17 mouse cellular contexts compared by ENCODE assay signal in the genomic region with DNA sequence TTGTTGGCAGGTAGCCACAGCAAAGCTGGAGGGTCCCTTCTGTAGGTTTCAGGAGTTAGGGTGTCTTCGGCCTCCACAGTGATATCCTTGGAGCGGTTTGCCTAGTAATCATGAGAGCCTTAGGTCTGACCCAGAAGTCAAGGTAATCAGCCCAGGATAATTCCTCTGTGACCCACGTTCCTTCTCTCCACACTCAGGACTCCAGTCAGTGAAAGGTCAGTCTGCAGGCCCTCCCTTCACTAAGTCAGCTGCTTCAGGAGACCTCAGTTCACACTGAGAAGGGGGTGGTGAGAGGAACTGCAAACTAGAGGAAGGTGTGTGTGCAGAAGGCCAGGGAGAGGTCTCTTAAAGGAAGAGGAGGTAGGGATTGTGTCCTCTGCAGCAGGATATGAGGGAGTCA. TPM values are rescaled to one million over a fixed set of nuclear protein-coding genes. Genes with fewer than 3 reads are reported as not detected.
DNase-seq lines count a peak whose midpoint lies in the region; ATAC-seq and TF ChIP-seq lines count a peak whose summit lies in the region.
"Had no signal": no experiment of that assay in that cellular context is flagged by ENCODE, and none has a peak within 500 bp of the region (broad histone marks: within the 10 kb centered on the region; RNA-seq: fewer than 3 reads in every experiment).

No protein-coding gene starts in this region.

- ATAC-seq in kidney, embryonic 16.5 days (ENCODE audit: low FRiP score, low TSS enrichment): no peak; the same call in 1 of the 2 replicates
- no peak for ATAC-seq in midbrain, embryonic 11.5 days (ENCODE audit: low FRiP score)
- ATAC-seq in kidney, postnatal 0 days (replicated peaks; ENCODE audit: low FRiP score, low read depth): no peak
- ATAC-seq in stomach, embryonic 14.5 days (ENCODE audit: insufficient number of reproducible peaks, insufficient read depth, low FRiP score, low read depth): no peak
- ATAC-seq: forebrain, embryonic 15.5 days had no signal

- H3K27ac ChIP-seq in kidney, embryonic 16.5 days (ENCODE audit: low read length): no peak overlapping the region
- no peak overlapping the region for H3K27ac ChIP-seq in midbrain, embryonic 11.5 days (ENCODE audit: low read depth, low read length)
- H3K27ac ChIP-seq in midbrain, embryonic 10.5 days (replicated peaks): no peak overlapping the region
- peak overlapping the region; percentile 39; the same call in 1 of the 2 replicates for H3K27ac ChIP-seq in kidney, postnatal 0 days
- H3K27ac ChIP-seq in stomach, embryonic 14.5 days (ENCODE audit: low read length): peak overlapping the region; percentile 10; the same call in 1 of the 2 replicates
- no peak overlapping the region for H3K27ac ChIP-seq in layer of hippocampus, adult 2 months
- H3K27ac ChIP-seq: embryonic facial prominence, embryonic 12.5 days; forebrain, embryonic 15.5 days had no signal

- no peak for TF ChIP-seq CTCF in kidney, postnatal 0 days (IDR thresholded peaks at IDR 0.05; ENCODE audit: low read depth)
- no peak for TF ChIP-seq CTCF in layer of hippocampus, adult 2 months (conservative IDR thresholded peaks at IDR 0.05)

- peak; percentile 49 for DNase-seq in kidney, adult 11 months
- DNase-seq in midbrain, embryonic 11.5 days (ENCODE audit: low spot score, missing footprints): peak; percentile 2
- no peak for DNase-seq in midbrain, embryonic 10.5 days (ENCODE audit: low spot score)
- DNase-seq in kidney, postnatal 0 days (ENCODE audit: low spot score): no peak
- no peak for DNase-seq in gastrocnemius, postnatal 10 days
- DNase-seq in layer of hippocampus, adult 2 months (ENCODE audit: low spot score in 2 of 2): no peak
- DNase-seq: adrenal gland, postnatal 10 days; cerebellum, adult 11-12 months; cerebellum, adult 9-10 months; cerebellum, postnatal 25 days; gastrocnemius, postnatal 14 days; heart, postnatal 36 days had no signal

- no peaks in the 10 kb centered on the region for H3K36me3 ChIP-seq in kidney, embryonic 16.5 days (ENCODE audit: insufficient read depth, low read length)
- no peaks in the 10 kb centered on the region for H3K36me3 ChIP-seq in midbrain, embryonic 11.5 days (ENCODE audit: control insufficient read depth, insufficient read depth, low read length)
- no peaks in the 10 kb centered on the region for H3K36me3 ChIP-seq in midbrain, embryonic 10.5 days
- H3K36me3 ChIP-seq in kidney, postnatal 0 days (ENCODE audit: insufficient read depth, low read length): no peaks in the 10 kb centered on the region
- H3K36me3 ChIP-seq in stomach, embryonic 14.5 days (ENCODE audit: control insufficient read depth, insufficient read depth, low read length): no peaks in the 10 kb centered on the region
- H3K36me3 ChIP-seq: embryonic facial prominence, embryonic 12.5 days; forebrain, embryonic 15.5 days; heart, embryonic 12.5 days had no signal

- 54% methylated on average over 3 of the region's 3 CpGs for WGBS in kidney, embryonic 16.5 days
- 87% methylated on average over 3 of the region's 3 CpGs for WGBS in midbrain, embryonic 11.5 days
- 88% methylated on average over 3 of the region's 3 CpGs for WGBS in midbrain, embryonic 10.5 days
- 66% methylated on average over 3 of the region's 3 CpGs for WGBS in kidney, postnatal 0 days
- WGBS in stomach, embryonic 14.5 days: 69% methylated on average over 3 of the region's 3 CpGs

- H3K4me3 ChIP-seq in kidney, embryonic 16.5 days (ENCODE audit: low read length): no peak overlapping the region
- H3K4me3 ChIP-seq in midbrain, embryonic 11.5 days (ENCODE audit: low read depth, low read length): no peak overlapping the region
- H3K4me3 ChIP-seq in midbrain, embryonic 10.5 days: no peak overlapping the region
- no peak overlapping the region for H3K4me3 ChIP-seq in kidney, postnatal 0 days (replicated peaks; ENCODE audit: low read depth, low read length)
- no peak overlapping the region for H3K4me3 ChIP-seq in stomach, embryonic 14.5 days (ENCODE audit: low read depth, low read length)
- H3K4me3 ChIP-seq in layer of hippocampus, adult 2 months: no peak overlapping the region
- H3K4me3 ChIP-seq: embryonic facial prominence, embryonic 12.5 days; forebrain, embryonic 15.5 days; heart, embryonic 12.5 days had no signal

- H3K9ac ChIP-seq in kidney, embryonic 16.5 days (replicated peaks; ENCODE audit: low read length): no peak overlapping the region
- H3K9ac ChIP-seq in midbrain, embryonic 11.5 days (ENCODE audit: low read length): no peak overlapping the region
- H3K9ac ChIP-seq in kidney, postnatal 0 days (ENCODE audit: low read depth, low read length): no peak overlapping the region
- H3K9ac ChIP-seq in stomach, embryonic 14.5 days (replicated peaks; ENCODE audit: low read depth, low read length): no peak overlapping the region
- H3K9ac ChIP-seq: embryonic facial prominence, embryonic 12.5 days; forebrain, embryonic 15.5 days; heart, embryonic 12.5 days had no signal

- no peak overlapping the region for H3K4me2 ChIP-seq in kidney, embryonic 16.5 days (replicated peaks; ENCODE audit: low read depth, low read length)
- no peak overlapping the region for H3K4me2 ChIP-seq in midbrain, embryonic 11.5 days
- H3K4me2 ChIP-seq in kidney, postnatal 0 days (ENCODE audit: low read length): no peak overlapping the region
- H3K4me2 ChIP-seq in stomach, embryonic 14.5 days (replicated peaks; ENCODE audit: low read depth, low read length): no peak overlapping the region
- H3K4me2 ChIP-seq: embryonic facial prominence, embryonic 12.5 days; forebrain, embryonic 15.5 days; heart, embryonic 12.5 days had no signal

- H3K9me3 ChIP-seq in kidney, embryonic 16.5 days (ENCODE audit: low read length): no peaks in the 10 kb centered on the region
- H3K9me3 ChIP-seq in midbrain, embryonic 11.5 days (ENCODE audit: control insufficient read depth, low read length): no peaks in the 10 kb centered on the region
- no peaks in the 10 kb centered on the region for H3K9me3 ChIP-seq in midbrain, embryonic 10.5 days (replicated peaks)
- H3K9me3 ChIP-seq in kidney, postnatal 0 days (replicated peaks; ENCODE audit: low read length): no peaks in the 10 kb centered on the region
- no peaks in the 10 kb centered on the region for H3K9me3 ChIP-seq in stomach, embryonic 14.5 days (ENCODE audit: control insufficient read depth, low read depth, low read length)
- H3K9me3 ChIP-seq: embryonic facial prominence, embryonic 12.5 days; forebrain, embryonic 15.5 days; heart, embryonic 12.5 days had no signal

- H3K27me3 ChIP-seq in kidney, embryonic 16.5 days (ENCODE audit: insufficient read depth, low read length): no peaks in the 10 kb centered on the region
- no peaks in the 10 kb centered on the region for H3K27me3 ChIP-seq in midbrain, embryonic 11.5 days (ENCODE audit: control insufficient read depth, insufficient read depth, low read length)
- no peaks in the 10 kb centered on the region for H3K27me3 ChIP-seq in midbrain, embryonic 10.5 days (ENCODE audit: low read depth, poor library complexity, severe bottlenecking)
- no peaks in the 10 kb centered on the region for H3K27me3 ChIP-seq in kidney, postnatal 0 days (ENCODE audit: insufficient read depth, low read length)
- H3K27me3 ChIP-seq in stomach, embryonic 14.5 days (ENCODE audit: control insufficient read depth, insufficient read depth, low read length): no peaks in the 10 kb centered on the region
- H3K27me3 ChIP-seq: embryonic facial prominence, embryonic 12.5 days; forebrain, embryonic 15.5 days; heart, embryonic 12.5 days had no signal

- peaks cover 52% of the 10 kb centered on the region for H3K4me1 ChIP-seq in kidney, embryonic 16.5 days (ENCODE audit: insufficient read depth, low read length)
- H3K4me1 ChIP-seq in midbrain, embryonic 11.5 days (ENCODE audit: control insufficient read depth, insufficient read depth, low read length): no peaks in the 10 kb centered on the region
- peaks cover 3% of the 10 kb centered on the region for H3K4me1 ChIP-seq in midbrain, embryonic 10.5 days
- peaks cover 38% of the 10 kb centered on the region for H3K4me1 ChIP-seq in kidney, postnatal 0 days (replicated peaks; ENCODE audit: insufficient read depth, low read length)
- H3K4me1 ChIP-seq in stomach, embryonic 14.5 days (ENCODE audit: control insufficient read depth, insufficient read depth, low read length): peaks cover 18% of the 10 kb centered on the region; the same call in 1 of the 2 replicates
- H3K4me1 ChIP-seq: forebrain, embryonic 15.5 days had no signal

RNA-seq across cellular contexts. Expression of a gene that starts 28.3 kb away (rescaled TPM):
- polyA plus RNA-seq in kidney, embryonic 16.5 days (2015; fragmentation: Nextera tagmentation; extraction: Ambion mirVana): 31.9 and 34.0 TPM in 2 replicates
- 16.7 and 21.7 TPM in 2 replicates for polyA plus RNA-seq in midbrain, embryonic 11.5 days (2014; fragmentation: Nextera tagmentation; extraction: Ambion mirVana)
- polyA plus RNA-seq in midbrain, embryonic 10.5 days (2016; fragmentation: Nextera tagmentation; extraction: Ambion mirVana): 14.2 and 15.3 TPM in 2 replicates
- 41.7 and 41.9 TPM in 2 replicates for polyA plus RNA-seq in kidney, postnatal 0 days (2015; fragmentation: Nextera tagmentation; extraction: Ambion mirVana)
- 39.9 and 40.5 TPM in 2 replicates for polyA plus RNA-seq in stomach, embryonic 14.5 days (2014; fragmentation: Nextera tagmentation; extraction: Ambion mirVana)
- total RNA-seq in gastrocnemius, postnatal 10 days (2021): 10 to 100 TPM; 28.2 to 29.8 TPM
- 10 to 100 TPM; 15.6 to 16.1 TPM for total RNA-seq in layer of hippocampus, adult 2 months (2021)

Comparison
In these comparisons a context has a peak if more than half of its experiments do, and no peak if none do; other contexts are left out.
1. DNase-seq: peak in kidney, adult 11 months (single experiment) and midbrain, embryonic 11.5 days (single experiment); none in midbrain, embryonic 10.5 days (single experiment), kidney, postnatal 0 days (single experiment), gastrocnemius, postnatal 10 days (single experiment) and layer of hippocampus, adult 2 months (0 of 2).
2. H3K27ac ChIP-seq: peak in kidney, postnatal 0 days (single experiment) and stomach, embryonic 14.5 days (single experiment); none in kidney, embryonic 16.5 days (single experiment), midbrain, embryonic 11.5 days (single experiment), midbrain, embryonic 10.5 days (single experiment) and layer of hippocampus, adult 2 months (single experiment).